Mouse (Mus musculus) limb, embryonic 10.5 days (tissue): ENCODE results near the gene Scn2b. TPM values are rescaled to one million over a fixed set of nuclear protein-coding genes. Genes with fewer than 3 reads are reported as not detected.

Source experiments
- DNase-seq: peaks from one replicate; pipeline ENCODE4 v3.0.0-alpha.2; 2017; ENCODE audit warnings: low spot score
- H3K27ac ChIP-seq: fragments of 300-500 bp; sonication (generic); 2 replicates; pipeline ENCODE4 v1.5.1; 2016; ENCODE audit warnings: mild to moderate bottlenecking
- H3K27me3 ChIP-seq: fragments of 300-500 bp; sonication (generic); 2 replicates; pipeline ENCODE4 v1.6.1; 2016; ENCODE audit warnings: low read depth, mild to moderate bottlenecking; ENCODE audit not compliant: poor library complexity, severe bottlenecking
- H3K36me3 ChIP-seq: fragments of 300-500 bp; sonication (generic); 2 replicates; pipeline ENCODE4 v1.6.1; 2016; ENCODE audit warnings: mild to moderate bottlenecking, moderate library complexity
- H3K4me1 ChIP-seq: fragments of 300-500 bp; sonication (generic); 2 replicates; pipeline ENCODE4 v1.6.1; 2016
- H3K4me3 ChIP-seq: fragments of 300-500 bp; sonication (generic); 2 replicates; pipeline ENCODE4 v1.5.1; 2016; ENCODE audit warnings: mild to moderate bottlenecking, moderate library complexity
- H3K9me3 ChIP-seq: fragments of 300-500 bp; sonication (generic); replicated peaks from 2 replicates; pipeline ENCODE4 v1.6.1; 2016; ENCODE audit warnings: mild to moderate bottlenecking
- WGBS: fragments of 180-500 bp; shearing (Covaris S2); methylation state at CpG from one replicate; pipeline ENCODE4 v1.1.7; 2016; 5-methylcytosine and 5-hydroxymethylcytosine counted together
- polyA plus RNA-seq: library from polyadenylated mRNA; unstranded; fragments of >200 nt; fragmentation: Nextera tagmentation; extraction: Ambion mirVana; gene quantifications from 2 replicates; pipeline ENCODE4 v1.2.1, GENCODE M21; 2016

Scn2b gene
- polyA plus RNA-seq, 1 experiment from 2014 or later = 12.0 TPM

DNA sequence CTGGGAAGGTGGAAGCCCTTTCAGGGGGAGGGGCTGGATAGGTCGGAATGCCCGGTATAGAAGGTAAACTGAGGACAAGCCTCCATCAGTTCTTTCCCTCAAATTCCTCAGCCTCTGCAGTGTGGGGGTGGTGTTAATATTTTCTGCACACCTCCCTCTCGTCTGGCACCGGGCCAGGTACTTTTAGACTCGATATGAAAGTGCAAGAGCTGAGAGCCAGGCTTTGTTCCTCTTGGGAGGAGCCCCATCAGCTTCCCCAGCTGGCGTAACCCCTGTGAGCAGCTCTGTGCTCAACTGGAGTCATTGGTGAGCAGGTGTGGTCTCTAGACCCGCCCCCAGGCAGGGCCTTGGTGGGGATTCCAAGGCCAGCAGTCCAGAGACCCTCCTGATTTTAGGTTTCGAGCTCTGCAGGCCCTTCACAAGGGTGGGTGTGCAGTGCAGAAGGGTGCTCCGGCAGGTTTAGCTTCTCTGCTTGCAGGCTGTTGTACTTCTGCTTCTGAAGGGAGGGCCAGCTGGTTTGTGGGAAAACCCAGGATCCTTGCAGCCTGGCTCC, 4.7 kb downstream of the Scn2b start:
- H3K4me3 ChIP-seq = peak overlapping the region; percentile 25
- peaks cover 29% of the 10 kb centered on the region for H3K36me3 ChIP-seq
- peak overlapping the region; percentile 71 for H3K27ac ChIP-seq
- no peak for DNase-seq
- peaks cover 57% of the 10 kb centered on the region for H3K4me1 ChIP-seq
- H3K27me3 ChIP-seq = no peaks in the 10 kb centered on the region
- 36% methylated on average over 9 of the region's 9 CpGs for WGBS
- H3K9me3 ChIP-seq = no peaks in the 10 kb centered on the region

DNA sequence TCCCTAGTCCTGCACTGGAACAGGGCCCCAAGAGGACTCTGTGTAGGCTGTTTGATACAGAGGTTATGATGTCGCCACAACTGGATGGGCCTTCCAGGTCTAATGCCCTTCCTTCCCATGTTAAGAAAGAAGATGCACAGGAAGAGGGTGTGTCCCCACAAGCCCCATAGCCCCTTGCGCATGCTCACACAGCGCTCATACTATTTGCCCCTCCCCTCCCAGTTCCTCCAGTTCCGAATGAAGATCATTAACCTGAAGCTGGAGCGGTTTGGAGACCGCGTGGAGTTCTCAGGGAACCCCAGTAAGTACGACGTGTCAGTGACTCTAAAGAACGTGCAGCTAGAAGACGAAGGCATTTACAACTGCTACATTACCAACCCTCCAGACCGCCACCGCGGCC, 7.6 kb downstream of the Scn2b start:
- H3K27me3 ChIP-seq = no peaks in the 10 kb centered on the region
- no peak overlapping the region for H3K4me3 ChIP-seq
- H3K27ac ChIP-seq = no peak overlapping the region
- H3K36me3 ChIP-seq = peaks cover 39% of the 10 kb centered on the region
- peaks cover 39% of the 10 kb centered on the region for H3K4me1 ChIP-seq
- 92% methylated on average over 14 of the region's 14 CpGs for WGBS
- DNase-seq = no peak
- H3K9me3 ChIP-seq = no peaks in the 10 kb centered on the region

DNA sequence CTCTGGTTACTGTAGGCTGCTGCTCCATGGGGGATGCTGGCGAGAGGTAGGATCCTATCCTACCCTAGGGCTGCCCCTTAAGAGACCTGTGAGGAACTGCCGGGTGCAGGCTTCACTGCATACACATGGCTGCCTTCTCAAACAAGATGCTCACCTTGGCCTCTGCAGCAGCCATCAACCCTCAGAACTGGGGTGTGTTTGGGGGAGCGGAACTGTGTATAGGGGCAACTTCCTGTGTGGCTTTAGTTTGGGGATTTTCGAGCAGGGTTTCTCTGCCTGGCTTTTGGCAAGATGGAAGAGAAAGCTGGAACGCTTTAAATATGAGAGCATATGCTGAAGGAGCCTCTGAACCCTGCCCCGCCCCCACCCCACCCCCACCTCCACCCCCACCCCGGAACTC, 9.4 kb downstream of the Scn2b start:
- WGBS = 65% methylated on average over 7 of the region's 7 CpGs
- H3K4me3 ChIP-seq = no peak overlapping the region
- no peaks in the 10 kb centered on the region for H3K9me3 ChIP-seq
- DNase-seq = no peak
- no peaks in the 10 kb centered on the region for H3K27me3 ChIP-seq
- H3K36me3 ChIP-seq = peaks cover 39% of the 10 kb centered on the region
- no peak overlapping the region for H3K27ac ChIP-seq
- H3K4me1 ChIP-seq = peaks cover 23% of the 10 kb centered on the region

DNA sequence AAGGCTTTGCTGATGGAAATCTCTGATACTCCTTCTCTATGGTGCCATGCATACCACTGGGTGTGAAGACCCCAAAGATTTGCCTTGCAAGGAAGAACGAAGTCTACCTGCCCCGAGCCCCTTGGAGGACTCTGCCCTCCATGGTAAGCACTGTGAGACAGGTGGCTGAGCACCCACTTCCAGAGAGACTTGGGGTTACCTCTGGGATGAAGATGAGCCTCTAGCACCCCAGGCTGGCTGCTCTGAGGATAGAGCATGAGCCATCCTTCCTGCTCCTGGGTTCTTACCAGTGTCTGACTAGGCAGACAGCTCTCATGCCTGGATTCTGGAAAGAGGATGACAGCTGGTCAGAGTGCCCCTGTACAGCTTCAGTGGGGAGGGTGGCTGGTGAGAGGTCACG, 12.5 kb downstream of the Scn2b start:
- 87% methylated on average over 3 of the region's 3 CpGs for WGBS
- Histone ChIP-seq H3K27me3 (0 out of 2 replicates have a peak, but pooled peaks cover 5% of the 10 kb centered on the region), H3K9me3 (no peaks in the 10 kb centered on the region), H3K36me3 (peaks cover 31% of the 10 kb centered on the region), H3K27ac (no peak overlapping the region), H3K4me3 (no peak overlapping the region), H3K4me1 (peaks cover 37% of the 10 kb centered on the region)
- DNase-seq = no peak

DNA sequence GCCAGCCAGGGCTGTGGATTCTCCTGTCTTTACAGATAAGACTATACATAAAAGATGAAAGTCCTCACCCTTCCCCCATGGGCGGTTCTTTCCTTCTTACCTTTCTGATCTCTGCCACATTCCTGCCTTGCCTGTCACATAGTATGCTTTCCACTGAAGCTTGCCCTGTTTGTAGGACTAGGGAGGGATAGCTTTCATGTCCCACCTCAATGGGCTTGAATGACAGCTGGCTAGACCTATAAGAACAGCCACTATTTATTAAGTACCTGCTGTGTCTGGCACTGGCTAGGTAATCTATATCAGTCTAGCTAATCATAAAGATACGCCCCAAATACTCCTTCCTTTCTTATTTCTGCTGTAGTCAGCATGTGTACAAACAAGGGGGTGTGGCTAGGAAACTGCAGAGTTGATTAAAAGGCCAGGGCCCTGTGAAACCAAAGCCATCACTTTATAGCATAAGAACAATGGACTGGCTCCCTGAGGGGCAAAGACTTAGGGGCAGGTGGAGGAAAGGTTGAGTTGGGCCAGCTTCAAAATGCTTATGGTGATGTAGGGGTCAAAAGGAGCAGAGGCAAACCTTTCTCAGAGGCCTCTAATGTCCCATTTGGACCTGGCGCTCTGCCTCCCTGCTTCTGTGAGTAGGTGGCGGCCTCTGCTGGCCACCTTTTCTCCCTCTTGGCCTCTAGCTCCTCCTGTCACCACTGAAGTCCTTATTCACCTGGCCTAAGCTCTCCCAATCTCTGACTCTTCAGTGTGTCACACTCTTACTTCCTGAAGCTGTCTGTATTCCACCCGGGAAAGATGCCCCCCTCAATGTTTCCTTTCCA, 16.1 kb downstream of the Scn2b start:
- peaks cover 63% of the 10 kb centered on the region for H3K4me1 ChIP-seq
- H3K27me3 ChIP-seq = peaks cover 28% of the 10 kb centered on the region; the same call in 1 of the 2 replicates
- peaks cover 4% of the 10 kb centered on the region; the same call in 1 of the 2 replicates for H3K36me3 ChIP-seq

DNA sequence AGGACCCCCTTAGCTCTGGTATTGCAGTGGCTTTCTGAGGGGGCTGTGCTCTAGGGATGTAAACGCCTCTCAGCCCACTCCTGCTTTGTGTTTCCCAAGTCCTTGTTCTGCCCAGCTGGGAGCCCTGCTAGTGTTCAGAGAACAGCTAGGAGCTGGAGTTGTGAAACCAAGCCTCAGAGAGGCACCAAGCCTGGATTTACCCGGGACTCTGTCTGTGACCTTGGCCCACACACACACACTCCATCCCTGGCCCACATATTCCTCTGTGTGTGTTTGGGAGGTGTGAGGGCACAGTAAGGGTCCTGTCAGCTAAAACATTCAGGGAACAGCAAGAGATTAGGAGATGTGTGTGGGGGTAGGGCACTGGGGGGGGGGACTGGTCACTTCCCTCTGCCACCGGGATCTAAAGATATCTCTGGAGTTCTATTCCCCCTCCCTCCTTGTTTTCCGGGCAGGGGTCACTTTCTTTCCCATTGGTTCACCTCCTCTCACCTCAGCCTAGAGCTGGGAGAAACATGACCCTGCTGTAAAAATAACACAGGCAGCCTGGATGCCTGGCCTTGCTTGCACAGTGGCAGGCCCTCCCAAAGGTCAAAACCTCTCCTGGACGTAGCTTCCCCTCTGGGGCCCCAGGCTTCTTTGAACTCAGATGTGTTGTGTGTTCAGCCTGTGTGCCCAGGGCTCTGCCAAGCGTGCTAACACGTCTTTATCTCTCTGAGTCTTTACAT, 19.0 kb downstream of the Scn2b start:
- 3% methylated on average over 7 of the region's 7 CpGs for WGBS
- Histone ChIP-seq H3K27ac (peak overlapping the region; percentile 87), H3K36me3 (no peaks in the 10 kb centered on the region), H3K27me3 (peaks cover 47% of the 10 kb centered on the region), H3K9me3 (no peaks in the 10 kb centered on the region), H3K4me3 (peak overlapping the region; percentile 71), H3K4me1 (peaks cover 86% of the 10 kb centered on the region)
- peak; percentile 58 for DNase-seq

More for the DNA sequence above, 16.1 kb downstream of the Scn2b start:
- DNase-seq = peak; percentile 72
- Histone ChIP-seq H3K27ac (no peak overlapping the region), H3K9me3 (no peaks in the 10 kb centered on the region), H3K4me3 (no peak overlapping the region)
- WGBS = 23% methylated on average over 5 of the region's 5 CpGs

DNA sequence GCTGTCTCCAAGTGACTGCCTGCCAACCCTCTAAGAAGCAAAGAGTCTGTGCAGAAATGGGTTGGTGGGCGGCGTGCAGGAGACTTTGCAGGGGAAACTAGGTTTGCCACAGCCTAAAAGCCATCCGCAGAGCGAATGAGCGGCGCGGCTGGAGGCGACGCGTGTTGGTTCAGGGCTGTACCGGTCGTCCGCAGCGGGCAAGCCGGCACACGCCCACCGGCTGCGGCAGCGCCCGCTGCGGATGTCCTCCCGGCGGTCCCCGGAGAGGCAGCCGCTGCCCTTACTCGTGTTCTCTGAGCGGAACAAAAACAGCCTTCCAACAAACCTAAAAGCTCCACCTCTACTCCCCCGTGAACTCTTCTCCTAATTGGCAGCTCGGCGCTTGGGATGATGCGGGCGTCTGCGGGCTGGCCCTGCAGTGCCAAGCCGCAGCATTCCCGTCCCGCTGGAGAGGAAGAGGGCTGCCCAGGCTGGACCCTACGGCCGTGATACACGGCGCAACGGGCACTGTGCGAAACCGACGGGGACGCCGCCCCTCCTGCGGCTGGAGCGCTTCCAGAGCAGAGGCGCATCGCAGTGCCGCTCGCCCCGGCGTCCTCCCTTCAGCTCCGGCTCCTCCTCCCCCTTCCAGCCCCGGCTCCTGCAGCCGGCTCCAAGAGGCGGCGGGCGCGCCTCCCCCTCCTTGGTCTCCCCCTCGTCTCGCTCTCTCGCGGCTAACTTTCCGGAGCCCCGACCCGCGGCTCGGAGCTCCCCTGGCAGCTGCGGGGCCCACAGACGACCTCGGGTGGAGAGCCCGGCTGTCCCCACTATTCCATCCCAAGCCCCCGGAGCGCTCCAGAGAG, 20.8 kb downstream of the Scn2b start, which contains the start of gene Scn4b:
Gene Scn4b, plus strand, starts transcription at position 205 of the 842 bp plus-strand sequence.
- whole genome bisulfite sequencing = under 1% methylated on average over 76 of the region's 76 CpGs
- Histone ChIP-seq H3K4me1 (peaks cover 97% of the 10 kb centered on the region), H3K36me3 (no peaks in the 10 kb centered on the region), H3K27me3 (peaks cover 57% of the 10 kb centered on the region), H3K27ac (peak within 1 kb of the TSS; percentile 87), H3K4me3 (peak within 1 kb of the TSS; percentile 71), H3K9me3 (no peaks in the 10 kb centered on the region)
- peak; percentile 73 for DNase-seq

DNA sequence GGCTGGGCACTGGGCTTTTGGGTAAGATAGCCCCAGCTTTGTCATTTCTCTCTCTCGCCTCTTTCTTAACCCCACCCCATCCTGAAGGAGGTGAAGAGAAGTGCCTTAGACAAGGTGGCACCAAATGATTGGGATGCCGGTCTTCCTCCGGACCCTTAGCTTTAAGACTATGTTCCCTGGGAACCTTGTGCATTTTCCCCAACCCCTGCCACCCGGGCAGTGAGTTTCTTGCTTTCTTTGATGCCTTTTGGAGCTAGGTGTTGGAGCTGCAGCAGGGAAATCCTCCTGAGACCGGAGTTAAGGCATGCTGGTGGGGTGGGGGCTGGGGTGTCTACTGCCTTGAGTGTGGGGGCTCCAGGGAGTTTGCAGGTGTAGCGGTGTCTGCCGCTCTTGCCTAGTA, 21.5 kb downstream of the Scn2b start:
- Histone ChIP-seq H3K36me3 (no peaks in the 10 kb centered on the region), H3K9me3 (no peaks in the 10 kb centered on the region), H3K4me3 (peak overlapping the region; percentile 71), H3K27me3 (peaks cover 64% of the 10 kb centered on the region), H3K4me1 (peaks cover 90% of the 10 kb centered on the region), H3K27ac (peak overlapping the region; percentile 87)
- 3% methylated on average over 7 of the region's 7 CpGs for WGBS
- peak; percentile 38 for DNase-seq

DNA sequence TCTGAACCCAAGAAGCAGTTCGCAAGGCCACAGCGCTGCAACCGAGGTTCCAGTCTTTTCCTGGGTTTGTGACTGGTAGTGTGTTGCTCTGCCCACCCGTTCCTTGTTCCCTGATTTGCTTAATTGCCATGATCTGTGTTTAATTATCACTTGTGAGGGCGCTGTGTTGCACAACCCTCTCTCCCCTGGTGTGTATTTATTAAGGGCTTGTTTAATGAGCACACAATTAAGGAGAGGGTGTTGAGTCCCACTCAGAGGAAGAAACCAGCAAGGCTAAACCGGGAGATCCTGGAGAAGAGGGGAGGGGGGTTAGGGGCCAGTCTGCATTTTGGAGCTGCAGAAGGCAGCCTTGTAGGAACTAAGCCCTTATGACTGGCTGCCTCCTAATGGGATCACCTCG, 23.4 kb downstream of the Scn2b start:
- peak; percentile 36 for DNase-seq
- Histone ChIP-seq H3K9me3 (no peaks in the 10 kb centered on the region), H3K27ac (peak overlapping the region; percentile 73), H3K27me3 (peaks cover 72% of the 10 kb centered on the region), H3K4me3 (peak overlapping the region; percentile 11; the same call in 1 of the 2 replicates), H3K36me3 (no peaks in the 10 kb centered on the region), H3K4me1 (peaks cover 81% of the 10 kb centered on the region)
- WGBS = 32% methylated on average over 7 of the region's 7 CpGs

DNA sequence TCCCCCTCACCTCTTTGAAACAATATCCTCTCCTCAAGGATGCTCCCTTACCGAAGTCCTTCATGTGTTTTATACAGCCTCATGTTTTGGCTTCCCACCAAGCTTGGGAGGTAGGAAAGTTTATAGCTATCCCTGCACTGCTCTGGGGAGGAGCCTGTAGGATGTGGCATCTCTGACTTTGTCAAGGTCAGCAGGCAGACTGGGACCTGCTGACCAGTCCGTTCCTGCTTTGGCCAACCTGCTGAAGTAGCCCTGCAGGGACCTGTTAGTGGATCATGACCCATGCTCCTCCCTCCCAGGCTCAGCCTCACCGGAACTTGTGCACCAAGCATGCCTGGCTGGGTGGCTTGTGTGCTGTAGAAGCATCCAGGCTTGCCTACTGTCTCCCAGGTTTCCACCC, 25.1 kb downstream of the Scn2b start:
- H3K9me3 ChIP-seq = no peaks in the 10 kb centered on the region
- peaks cover 66% of the 10 kb centered on the region for H3K4me1 ChIP-seq
- WGBS = 58% methylated on average over 3 of the region's 3 CpGs
- no peak for DNase-seq
- peaks cover 77% of the 10 kb centered on the region for H3K27me3 ChIP-seq
- no peak overlapping the region for H3K4me3 ChIP-seq
- no peaks in the 10 kb centered on the region for H3K36me3 ChIP-seq
- no peak overlapping the region for H3K27ac ChIP-seq

DNA sequence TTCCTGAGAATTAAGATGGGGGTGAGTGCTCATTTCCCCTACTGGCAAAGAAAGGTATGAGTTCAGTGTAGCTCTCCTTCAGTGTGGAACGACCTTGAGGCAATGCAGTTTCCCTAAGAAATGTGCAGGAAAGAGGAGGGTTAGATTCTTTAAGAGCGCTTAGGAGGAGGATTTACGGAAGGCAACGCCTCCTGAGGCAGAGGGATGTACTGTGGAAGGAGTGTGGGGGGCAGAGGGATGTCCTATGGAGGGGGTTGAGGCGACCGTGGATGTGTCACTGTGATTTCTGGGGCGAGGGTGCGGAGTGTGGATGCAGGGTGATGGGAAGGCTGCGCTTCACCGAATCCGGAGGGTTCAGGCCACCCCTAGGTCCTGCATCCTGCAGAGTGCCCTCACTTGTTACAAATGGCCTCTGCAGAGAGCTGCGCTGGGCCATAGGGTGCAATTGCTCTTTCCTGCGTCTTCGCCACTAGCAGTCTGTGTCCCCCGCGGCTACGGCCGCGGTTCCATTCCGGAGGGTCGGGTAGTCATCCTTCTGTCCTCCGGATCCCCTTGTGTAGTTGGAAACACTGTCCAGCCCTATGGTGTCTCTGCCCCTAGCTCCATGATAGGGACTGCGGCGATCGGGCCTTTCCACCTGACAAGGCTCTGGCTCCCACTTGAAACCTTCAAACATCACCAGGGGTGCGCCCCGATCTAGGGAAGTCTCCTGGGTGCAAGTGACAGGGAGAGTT, 28.1 kb downstream of the Scn2b start:
- Histone ChIP-seq H3K9me3 (no peaks in the 10 kb centered on the region), H3K27ac (peak overlapping the region; percentile 42), H3K4me3 (peak overlapping the region; percentile 54), H3K27me3 (peaks cover 51% of the 10 kb centered on the region), H3K4me1 (peaks cover 36% of the 10 kb centered on the region), H3K36me3 (no peaks in the 10 kb centered on the region)
- WGBS = 4% methylated on average over 27 of the region's 27 CpGs
- DNase-seq = peak; percentile 66

DNA sequence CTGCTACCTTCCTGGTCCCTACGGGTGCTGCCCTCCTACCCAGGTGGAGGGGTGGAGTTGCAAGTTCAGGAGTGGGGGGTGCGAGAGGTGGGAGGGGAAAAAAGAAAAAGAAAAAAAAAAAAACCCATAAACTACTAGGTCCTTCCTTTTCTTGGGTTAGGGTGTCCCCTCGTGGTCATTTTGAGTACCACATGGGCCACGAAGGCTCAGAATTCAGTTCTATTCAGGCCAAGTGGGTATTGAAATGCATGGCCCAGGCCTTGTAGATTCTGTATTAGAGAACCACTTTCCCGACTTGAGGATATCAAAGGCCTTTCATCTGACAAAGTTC, 28.6 kb downstream of the Scn2b start:
- H3K9me3 ChIP-seq = no peaks in the 10 kb centered on the region
- no peak for DNase-seq
- no peaks in the 10 kb centered on the region for H3K36me3 ChIP-seq
- H3K4me1 ChIP-seq = peaks cover 30% of the 10 kb centered on the region
- H3K27me3 ChIP-seq = peaks cover 51% of the 10 kb centered on the region
- no peak overlapping the region for H3K27ac ChIP-seq
- 2% methylated on average over 5 of the region's 5 CpGs for WGBS
- H3K4me3 ChIP-seq = peak overlapping the region; percentile 54
